Mouse (Mus musculus): ENCODE data around the gene Epb41. TPM values are rescaled to one million over a fixed set of nuclear protein-coding genes. Genes with fewer than 3 reads are reported as not detected.

Epb41 gene
- polyA plus RNA-seq, 1 experiment from 2014 or later: 91.9 TPM

- Histone ChIP-seq H3K27ac (no peak overlapping the region), H3K4me3 (ENCODE audit: inconsistent target) (no peak overlapping the region), H3K36me3 (ENCODE audit: inconsistent target) (peaks cover 49% of the 10 kb centered on the region), H3K79me2 (ENCODE audit: inconsistent target) (no peaks in the 10 kb centered on the region)
- 88% methylated on average over 15 of the region's 15 CpGs for WGBS (ENCODE audit: missing documents)
Measured at GRCm38 (mm10) chr4:131901090-131901489, 174.0 kb downstream of the Epb41 start.

- Histone ChIP-seq H3K36me3 (ENCODE audit: inconsistent target) (peaks cover 58% of the 10 kb centered on the region), H3K4me3 (ENCODE audit: inconsistent target) (no peak overlapping the region), H3K27ac (no peak overlapping the region), H3K79me2 (ENCODE audit: inconsistent target) (no peaks in the 10 kb centered on the region)
- WGBS (ENCODE audit: missing documents): 89% methylated on average over 6 of the region's 6 CpGs
Measured at GRCm38 (mm10) chr4:131899180-131899554, 176.0 kb downstream of the Epb41 start.

DNA sequence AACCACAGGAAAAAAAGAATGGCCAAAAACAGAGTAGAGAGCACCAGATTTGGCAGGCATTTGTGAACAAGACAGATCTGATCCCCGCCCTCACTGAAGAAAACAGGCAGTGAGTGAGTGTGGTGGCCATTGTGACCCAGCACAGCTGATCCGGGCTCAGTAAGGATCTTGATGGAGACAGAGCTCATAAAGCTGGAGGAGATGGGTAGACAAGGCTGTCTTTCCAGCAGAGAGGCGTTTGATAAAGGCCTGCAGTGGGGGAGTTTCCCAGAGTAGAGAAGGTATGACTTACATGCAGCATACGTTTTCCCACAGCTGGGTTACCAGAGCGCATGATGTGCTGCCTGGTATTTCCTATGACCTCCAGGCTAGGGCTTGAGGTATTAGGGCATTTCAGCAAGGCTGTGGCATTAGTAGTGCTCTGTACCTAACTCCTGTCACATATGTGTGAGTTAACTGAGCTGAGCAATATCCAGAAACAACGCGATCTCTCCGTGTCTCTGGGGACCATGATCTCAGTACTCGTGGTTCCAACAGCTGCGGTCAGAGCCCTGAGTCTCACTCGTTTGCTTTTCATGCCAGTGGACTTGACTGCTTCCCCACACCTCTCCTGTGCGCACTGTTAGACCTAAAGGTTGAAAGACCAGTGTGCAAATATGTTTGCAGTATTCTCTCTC, 176.5 kb downstream of the Epb41 start:
- 96% methylated on average over 12 of the region's 12 CpGs for WGBS (ENCODE audit: missing documents)
- no peak overlapping the region for H3K4me3 ChIP-seq (ENCODE audit: inconsistent target)
- H3K36me3 ChIP-seq (ENCODE audit: inconsistent target): peaks cover 64% of the 10 kb centered on the region
- no peak overlapping the region for H3K27ac ChIP-seq
- no peaks in the 10 kb centered on the region for H3K79me2 ChIP-seq (ENCODE audit: inconsistent target)

GRCm38 (mm10) chr4:131897787-131898186, 177.3 kb downstream of the Epb41 start:
- 92% methylated on average over 7 of the region's 8 CpGs for WGBS (ENCODE audit: missing documents)

GRCm38 (mm10) chr4:131897109-131897508, 178.0 kb downstream of the Epb41 start:
- Histone ChIP-seq H3K27ac (no peak overlapping the region), H3K79me2 (ENCODE audit: inconsistent target) (peaks cover 4% of the 10 kb centered on the region; the same call in 1 of the 2 replicates)

More at GRCm38 (mm10) chr4:131897787-131898186, 177.3 kb downstream of the Epb41 start:
- Histone ChIP-seq H3K79me2 (ENCODE audit: inconsistent target) (no peaks in the 10 kb centered on the region), H3K27ac (no peak overlapping the region), H3K36me3 (ENCODE audit: inconsistent target) (peaks cover 72% of the 10 kb centered on the region), H3K4me3 (ENCODE audit: inconsistent target) (no peak overlapping the region)

GRCm38 (mm10) chr4:131890692-131891091, 184.4 kb downstream of the Epb41 start:
- no peak overlapping the region for H3K4me3 ChIP-seq (ENCODE audit: inconsistent target)
- H3K27ac ChIP-seq: no peak overlapping the region
- WGBS (ENCODE audit: missing documents): 45% methylated on average over 3 of the region's 3 CpGs
- H3K36me3 ChIP-seq (ENCODE audit: inconsistent target): peaks cover 51% of the 10 kb centered on the region
- H3K79me2 ChIP-seq (ENCODE audit: inconsistent target): peaks cover 68% of the 10 kb centered on the region

More at GRCm38 (mm10) chr4:131897109-131897508, 178.0 kb downstream of the Epb41 start:
- no peak overlapping the region for H3K4me3 ChIP-seq (ENCODE audit: inconsistent target)
- WGBS (ENCODE audit: missing documents): 90% methylated on average over 5 of the region's 5 CpGs
- H3K36me3 ChIP-seq (ENCODE audit: inconsistent target): peaks cover 79% of the 10 kb centered on the region

- Histone ChIP-seq H3K27ac (no peak overlapping the region), H3K36me3 (ENCODE audit: inconsistent target) (peaks cover 49% of the 10 kb centered on the region), H3K4me3 (ENCODE audit: inconsistent target) (no peak overlapping the region), H3K79me2 (ENCODE audit: inconsistent target) (peaks cover 89% of the 10 kb centered on the region)
- 100% methylated on average over 1 of the region's 1 CpGs for WGBS (ENCODE audit: missing documents)
Measured at GRCm38 (mm10) chr4:131888564-131888963, 186.6 kb downstream of the Epb41 start.

GRCm38 (mm10) chr4:131885376-131885775, 189.7 kb downstream of the Epb41 start:
- 84% methylated on average over 6 of the region's 6 CpGs for WGBS (ENCODE audit: missing documents)
- H3K36me3 ChIP-seq (ENCODE audit: inconsistent target): peaks cover 24% of the 10 kb centered on the region; the same call in 1 of the 2 replicates

DNA sequence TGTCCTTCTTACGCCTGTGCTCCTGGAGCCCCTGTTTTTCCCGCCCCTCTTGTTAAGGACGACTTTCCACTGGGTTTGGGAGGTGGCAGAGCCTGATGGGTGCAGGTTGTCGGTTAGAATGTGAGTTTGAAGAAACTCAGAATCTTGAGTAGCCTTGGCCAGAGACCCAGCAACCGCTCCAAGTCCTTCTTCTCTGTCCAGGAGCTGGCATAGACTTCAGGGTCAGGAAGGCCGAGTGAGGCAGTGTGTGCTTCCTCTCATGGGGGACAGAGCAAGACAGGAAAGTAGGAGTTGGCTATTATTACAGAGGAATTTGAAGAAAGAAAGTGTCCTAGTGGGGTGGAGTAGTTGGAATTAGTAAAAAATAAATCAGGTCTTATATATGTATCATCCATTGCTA, 191.6 kb downstream of the Epb41 start:
- Histone ChIP-seq H3K27ac (no peak overlapping the region), H3K36me3 (ENCODE audit: inconsistent target) (peaks cover 24% of the 10 kb centered on the region; the same call in 1 of the 2 replicates), H3K79me2 (ENCODE audit: inconsistent target) (peaks cover 100% of the 10 kb centered on the region), H3K4me3 (ENCODE audit: inconsistent target) (no peak overlapping the region)
- 73% methylated on average over 6 of the region's 6 CpGs for WGBS (ENCODE audit: missing documents)

More at GRCm38 (mm10) chr4:131885376-131885775, 189.7 kb downstream of the Epb41 start:
- H3K4me3 ChIP-seq (ENCODE audit: inconsistent target): no peak overlapping the region
- peaks cover 100% of the 10 kb centered on the region for H3K79me2 ChIP-seq (ENCODE audit: inconsistent target)
- no peak overlapping the region for H3K27ac ChIP-seq

DNA sequence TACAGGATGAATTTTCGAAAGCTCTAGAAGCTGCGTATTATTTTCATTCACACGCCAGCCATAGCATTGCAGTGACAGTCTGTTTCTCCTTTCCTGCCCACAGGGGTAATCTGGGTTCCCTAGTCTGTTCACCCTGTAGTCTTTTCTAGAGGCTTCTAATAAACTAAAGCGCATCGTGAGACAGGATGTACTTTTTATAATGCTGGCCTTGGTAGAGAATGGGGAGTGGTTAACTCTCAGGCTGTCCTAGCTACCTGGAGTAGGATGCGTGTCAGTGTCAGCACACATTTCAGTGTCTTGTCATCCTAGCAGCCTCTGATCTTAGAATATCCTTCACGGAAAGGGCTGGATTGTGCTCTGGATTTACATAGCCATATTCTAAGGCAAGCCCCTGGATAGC, 193.8 kb downstream of the Epb41 start:
- peaks cover 19% of the 10 kb centered on the region; the same call in 1 of the 2 replicates for H3K36me3 ChIP-seq (ENCODE audit: inconsistent target)

GRCm38 (mm10) chr4:131879692-131880091, 195.4 kb downstream of the Epb41 start:
- Histone ChIP-seq H3K4me3 (ENCODE audit: inconsistent target) (no peak overlapping the region), H3K36me3 (ENCODE audit: inconsistent target) (peaks cover 3% of the 10 kb centered on the region; the same call in 1 of the 2 replicates), H3K27ac (no peak overlapping the region), H3K79me2 (ENCODE audit: inconsistent target) (peaks cover 100% of the 10 kb centered on the region)
- WGBS (ENCODE audit: missing documents): 85% methylated on average over 1 of the region's 1 CpGs

More for the DNA sequence above, 193.8 kb downstream of the Epb41 start:
- Histone ChIP-seq H3K27ac (no peak overlapping the region), H3K79me2 (ENCODE audit: inconsistent target) (peaks cover 100% of the 10 kb centered on the region), H3K4me3 (ENCODE audit: inconsistent target) (no peak overlapping the region)
- 83% methylated on average over 7 of the region's 7 CpGs for WGBS (ENCODE audit: missing documents)

DNA sequence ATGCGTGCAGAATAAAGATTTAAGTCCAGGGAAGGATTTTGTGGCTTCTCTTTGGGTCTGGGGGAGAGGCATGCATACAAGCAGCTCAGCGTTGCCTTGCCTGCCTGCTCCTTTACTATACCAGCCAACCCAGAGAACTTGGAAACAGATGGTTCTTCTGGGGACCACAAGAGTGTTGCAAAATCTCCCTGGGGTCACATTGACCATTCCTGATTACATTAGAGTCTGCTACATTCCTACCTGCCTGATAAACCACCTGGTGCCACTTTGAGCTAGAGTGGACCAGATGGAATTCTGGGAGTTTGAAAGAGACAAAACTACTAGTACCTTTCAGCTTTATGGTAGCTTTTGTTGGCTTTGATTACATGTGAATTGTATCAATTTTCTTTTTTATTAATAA, 198.3 kb downstream of the Epb41 start:
- H3K4me3 ChIP-seq (ENCODE audit: inconsistent target): no peak overlapping the region
- H3K79me2 ChIP-seq (ENCODE audit: inconsistent target): peaks cover 79% of the 10 kb centered on the region
- H3K36me3 ChIP-seq (ENCODE audit: inconsistent target): no peaks in the 10 kb centered on the region
- 64% methylated on average over 2 of the region's 2 CpGs for WGBS (ENCODE audit: missing documents)
- no peak overlapping the region for H3K27ac ChIP-seq

DNA sequence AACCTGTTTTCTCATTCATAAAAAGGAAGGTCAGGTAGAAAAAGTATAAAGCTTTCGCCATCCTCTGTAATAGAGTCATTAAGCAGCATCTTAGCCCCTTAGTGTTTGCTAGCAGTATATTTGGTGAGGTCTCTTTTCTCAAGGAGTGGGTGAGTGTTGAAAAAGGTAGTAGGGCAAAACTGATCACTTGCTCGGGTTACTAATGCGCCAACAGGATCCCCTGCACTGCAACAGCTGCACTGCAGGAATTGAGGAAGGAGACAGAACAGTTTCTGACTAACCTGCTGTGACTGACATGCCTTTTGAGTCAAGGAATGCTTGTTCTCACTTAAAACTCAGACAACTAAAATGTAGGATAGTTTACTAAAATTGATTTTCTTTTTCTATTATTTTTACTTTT, 199.9 kb downstream of the Epb41 start:
- peaks cover 63% of the 10 kb centered on the region for H3K79me2 ChIP-seq (ENCODE audit: inconsistent target)
- H3K27ac ChIP-seq: peak overlapping the region; percentile 74; the same call in 1 of the 2 replicates
- WGBS (ENCODE audit: missing documents): 13% methylated on average over 3 of the region's 3 CpGs
- peak overlapping the region; percentile 77 for H3K4me3 ChIP-seq (ENCODE audit: inconsistent target)
- no peaks in the 10 kb centered on the region for H3K36me3 ChIP-seq (ENCODE audit: inconsistent target)

- H3K79me2 ChIP-seq (ENCODE audit: inconsistent target): peaks cover 56% of the 10 kb centered on the region
- peak overlapping the region; percentile 77 for H3K4me3 ChIP-seq (ENCODE audit: inconsistent target)
- WGBS (ENCODE audit: missing documents): 1% methylated on average over 11 of the region's 11 CpGs
Measured at GRCm38 (mm10) chr4:131874567-131874966, 200.6 kb downstream of the Epb41 start.

GRCm38 (mm10) chr4:131874169-131874536, 201.0 kb downstream of the Epb41 start:
- peak overlapping the region; percentile 74 for H3K27ac ChIP-seq
- H3K36me3 ChIP-seq (ENCODE audit: inconsistent target): no peaks in the 10 kb centered on the region
- peaks cover 52% of the 10 kb centered on the region for H3K79me2 ChIP-seq (ENCODE audit: inconsistent target)
- WGBS (ENCODE audit: missing documents): 0% methylated on average over 20 of the region's 20 CpGs
- peak overlapping the region; percentile 77 for H3K4me3 ChIP-seq (ENCODE audit: inconsistent target)

More at GRCm38 (mm10) chr4:131874567-131874966, 200.6 kb downstream of the Epb41 start:
- Histone ChIP-seq H3K27ac (peak overlapping the region; percentile 74), H3K36me3 (ENCODE audit: inconsistent target) (no peaks in the 10 kb centered on the region)
